Mouse (Mus musculus) spleen, adult 2 months (tissue): ENCODE results near the gene P2ry2. TPM values are rescaled to one million over a fixed set of nuclear protein-coding genes. Genes with fewer than 3 reads are reported as not detected.
A peak's percentile ranks its signal among the peaks of the same experiment; 100 is the strongest.

Experiments
- DNase-seq, 2 experiments: peaks; one replicate each; pipeline versions ENCODE4 v3.0.0 to v3.0.0-alpha.2; 2012 to 2021; ENCODE audit warnings: low spot score in 2 of 2, low read depth in 1 of 2
- H3K27ac ChIP-seq: fragments of 200-500 bp; 2 replicates; pipeline ENCODE4 v1.5.1; 2012; ENCODE audit warnings: low read length, inconsistent platforms; ENCODE audit not compliant: insufficient read depth
- H3K27me3 ChIP-seq: fragments of 200-500 bp; 2 replicates; pipeline ENCODE4 v1.6.1; 2012; ENCODE audit warnings: mild to moderate bottlenecking, moderate library complexity, low read length, inconsistent platforms; ENCODE audit not compliant: control insufficient read depth, insufficient read depth
- H3K36me3 ChIP-seq: fragments of 200-500 bp; 2 replicates; pipeline ENCODE4 v1.6.1; 2012; ENCODE audit warnings: mild to moderate bottlenecking, low read length, inconsistent platforms; ENCODE audit not compliant: control insufficient read depth, insufficient read depth
- H3K4me1 ChIP-seq: fragments of 200-500 bp; 2 replicates; pipeline ENCODE4 v1.6.1; 2011; ENCODE audit warnings: inconsistent platforms; ENCODE audit not compliant: control insufficient read depth, insufficient read depth, insufficient read length
- H3K4me3 ChIP-seq: fragments of 200-500 bp; 2 replicates; pipeline ENCODE4 v1.5.1; 2011; ENCODE audit warnings: mild to moderate bottlenecking, inconsistent platforms; ENCODE audit not compliant: insufficient read depth, insufficient read length; ENCODE audit errors: extremely low read depth
- CTCF ChIP-seq: fragments of 200-500 bp; IDR thresholded peaks from 2 replicates; pipeline ENCODE4 v1.5.1; 2011; ENCODE audit warnings: mild to moderate bottlenecking, inconsistent platforms; ENCODE audit not compliant: insufficient read depth, insufficient read length, insufficient replicate concordance; ENCODE audit errors: extremely low read depth
- POLR2A ChIP-seq: fragments of 200-500 bp; IDR thresholded peaks from 2 replicates; pipeline ENCODE4 v1.6.1; 2011; ENCODE audit warnings: low read depth, low read length, inconsistent platforms
- WGBS: fragments of 180-500 bp; shearing (Covaris S2); methylation state at CpG from one replicate; pipeline ENCODE4 v1.1.7; 2018; 5-methylcytosine and 5-hydroxymethylcytosine counted together
- polyA plus RNA-seq: library from polyadenylated mRNA; depleted of rRNA; stranded (reverse); fragments of >200 nt; gene quantifications from 2 replicates; pipeline ENCODE4 v1.2.3, GENCODE M21; 2012; rRNA removed

P2ry2 gene
- polyA plus RNA-seq, 1 experiment, result 7.7 TPM

DNA sequence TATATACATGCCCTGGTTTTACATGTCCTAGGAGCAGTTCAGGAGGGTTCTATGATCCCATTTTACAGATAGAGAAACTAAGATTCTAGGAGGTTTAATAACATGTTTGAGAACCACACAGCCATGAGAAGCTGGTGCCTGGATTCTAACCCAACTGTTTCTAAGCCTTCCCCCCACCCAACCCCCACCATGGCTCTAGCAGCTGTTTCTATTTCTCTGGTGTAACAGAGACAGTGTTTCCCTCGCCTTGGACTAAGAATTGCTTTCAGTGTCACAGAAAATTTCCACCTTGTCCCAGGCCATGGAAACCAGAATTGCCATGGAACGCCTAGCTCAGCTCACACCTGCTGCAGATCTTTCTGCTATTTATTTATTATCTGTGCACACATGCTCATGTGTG is 52.2 kb downstream of the P2ry2 start:
- no peak for TF ChIP-seq CTCF
- no peak for TF ChIP-seq POLR2A

DNA sequence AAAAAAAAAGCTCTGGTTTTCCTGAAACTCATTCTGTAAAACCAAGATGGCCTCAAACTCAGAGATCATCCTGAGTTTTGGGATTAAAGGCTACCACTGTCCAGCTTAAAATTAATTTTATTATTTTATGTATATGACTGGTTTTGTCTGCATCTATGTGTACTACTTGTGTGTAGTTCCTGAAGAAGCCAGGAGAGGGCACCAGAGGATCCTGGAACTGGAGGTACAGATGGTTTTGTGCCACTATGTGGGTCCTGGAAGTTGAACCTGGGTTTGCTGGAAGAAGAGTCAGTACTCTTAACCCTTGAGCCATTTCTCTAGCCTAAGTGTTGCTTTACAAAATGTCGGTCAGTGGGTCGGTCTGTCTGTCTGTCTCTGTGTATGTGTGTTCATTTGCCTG is 54.2 kb downstream of the P2ry2 start:
- TF ChIP-seq CTCF (no peak), POLR2A (no peak)
- Histone ChIP-seq H3K4me1 (no peaks in the 10 kb centered on the region; the same call in 1 of the 2 replicates), H3K4me3 (no peak overlapping the region), H3K27me3 (no peaks in the 10 kb centered on the region), H3K36me3 (no peaks in the 10 kb centered on the region), H3K27ac (no peak overlapping the region)
- 91% methylated on average over 2 of the region's 2 CpGs for WGBS
- no peak for DNase-seq

More for the DNA sequence above, 52.2 kb downstream of the P2ry2 start:
- no peaks in the 10 kb centered on the region for H3K27me3 ChIP-seq
- no peak overlapping the region for H3K27ac ChIP-seq
- no peak for DNase-seq
- no peaks in the 10 kb centered on the region for H3K36me3 ChIP-seq
- no peaks in the 10 kb centered on the region; the same call in 1 of the 2 replicates for H3K4me1 ChIP-seq
- WGBS, result 80% methylated on average over 2 of the region's 2 CpGs
- no peak overlapping the region for H3K4me3 ChIP-seq

DNA sequence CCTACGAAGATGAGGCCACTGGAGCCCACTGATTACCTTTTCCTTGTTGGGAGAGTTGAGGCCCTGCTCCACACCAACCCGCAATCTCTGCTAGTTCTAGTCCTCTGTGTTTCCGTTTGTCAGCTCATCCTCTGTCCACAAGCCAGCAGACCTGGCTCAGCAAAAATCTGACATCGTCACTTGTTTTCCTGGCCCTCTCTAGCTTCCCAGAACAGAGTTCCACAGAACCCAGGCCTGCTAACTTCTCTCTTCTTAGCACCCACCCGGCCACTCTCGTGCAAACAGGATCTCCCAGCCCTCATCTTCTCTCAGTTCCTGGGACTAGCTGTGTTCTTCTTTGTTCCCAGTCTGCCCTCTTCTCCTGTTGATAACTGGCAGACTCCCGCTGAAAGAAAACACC is 60.0 kb downstream of the P2ry2 start:
- no peak overlapping the region for H3K4me3 ChIP-seq
- TF ChIP-seq CTCF (no peak), POLR2A (no peak)
- 86% methylated on average over 7 of the region's 7 CpGs for WGBS
- H3K27me3 ChIP-seq, result no peaks in the 10 kb centered on the region
- DNase-seq, result no peak
- peaks cover 14% of the 10 kb centered on the region; the same call in 1 of the 2 replicates for H3K4me1 ChIP-seq
- H3K27ac ChIP-seq, result peak overlapping the region; percentile 16; the same call in 1 of the 2 replicates
- H3K36me3 ChIP-seq, result no peaks in the 10 kb centered on the region

DNA sequence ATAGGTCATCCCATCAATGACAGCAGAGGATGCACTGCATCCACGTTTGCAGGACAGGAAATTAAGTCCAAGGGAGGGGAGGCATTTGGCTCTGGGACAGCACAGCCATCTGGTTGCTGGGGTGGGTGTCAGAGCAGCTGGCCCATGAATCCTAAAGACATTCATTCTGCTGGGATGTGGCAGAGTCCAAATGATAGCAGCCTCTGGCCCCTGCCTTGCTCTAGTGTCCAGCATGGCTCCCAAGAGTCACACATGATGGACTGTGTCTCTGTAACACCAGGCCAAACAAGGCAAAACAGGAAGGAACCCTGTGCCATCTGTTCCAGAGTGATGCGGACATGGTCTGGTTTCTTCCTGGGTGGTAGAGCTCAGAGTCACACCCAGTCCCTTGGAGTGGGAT is 60.8 kb downstream of the P2ry2 start:
- Histone ChIP-seq H3K36me3 (no peaks in the 10 kb centered on the region), H3K4me3 (no peak overlapping the region), H3K27ac (peak overlapping the region; percentile 12; the same call in 1 of the 2 replicates), H3K4me1 (peaks cover 14% of the 10 kb centered on the region; the same call in 1 of the 2 replicates), H3K27me3 (no peaks in the 10 kb centered on the region)
- TF ChIP-seq CTCF (no peak), POLR2A (no peak)
- no peak for DNase-seq
- WGBS, result 26% methylated on average over 2 of the region's 2 CpGs

DNA sequence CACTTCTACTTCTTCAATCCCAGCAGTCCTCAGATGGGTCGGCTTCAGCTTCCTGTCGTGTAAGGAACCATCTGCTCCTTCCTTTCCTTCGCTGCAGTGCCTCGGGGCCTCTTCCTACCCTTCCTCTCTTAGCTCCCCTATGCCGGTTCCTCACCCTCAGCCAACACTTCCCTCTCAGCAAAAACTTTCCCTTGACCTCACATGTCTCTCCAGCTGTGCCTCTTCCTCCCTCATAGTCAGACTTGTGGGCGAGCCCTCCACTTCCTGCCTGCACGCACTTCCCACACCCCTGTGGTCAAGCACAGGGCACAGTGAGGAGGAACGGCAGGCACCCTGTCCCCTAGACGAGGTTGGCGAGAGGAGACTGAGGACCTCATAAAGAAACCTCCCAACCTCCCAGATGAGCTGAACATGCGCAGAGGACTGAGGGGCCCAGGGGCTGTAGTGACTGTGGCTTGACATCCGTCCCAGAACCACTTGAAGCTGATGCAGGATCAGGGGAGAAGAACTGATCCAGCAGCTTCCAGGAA is 62.1 kb downstream of the P2ry2 start:
- WGBS, result 5% methylated on average over 12 of the region's 12 CpGs

DNA sequence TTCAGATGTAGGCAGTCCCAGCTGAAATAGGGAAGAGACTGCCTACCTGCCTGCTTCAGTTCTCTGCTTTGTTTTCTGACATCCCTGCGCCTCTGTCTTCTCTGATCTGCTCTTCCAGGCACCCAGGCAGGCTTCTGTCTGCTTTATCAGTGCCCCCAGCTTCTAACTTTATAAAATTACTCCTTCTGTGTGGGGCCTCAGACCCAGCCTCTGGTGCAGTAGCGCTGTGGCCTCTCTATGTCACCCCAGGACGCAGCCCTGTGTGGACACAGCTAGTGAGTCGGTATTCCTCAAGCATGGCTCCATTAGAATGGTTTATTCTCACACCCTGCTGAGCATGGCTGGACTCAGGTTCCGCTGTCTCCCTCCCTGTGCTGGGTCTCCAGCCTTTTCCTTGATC is 62.6 kb downstream of the P2ry2 start:
- Histone ChIP-seq H3K4me3 (no peak overlapping the region), H3K27ac (peak overlapping the region; percentile 57), H3K4me1 (peaks cover 14% of the 10 kb centered on the region; the same call in 1 of the 2 replicates), H3K36me3 (no peaks in the 10 kb centered on the region), H3K27me3 (no peaks in the 10 kb centered on the region)
- 41% methylated on average over 5 of the region's 5 CpGs for WGBS
- DNase-seq, result no peak
- TF ChIP-seq CTCF (no peak), POLR2A (no peak)

More for the DNA sequence above, 62.1 kb downstream of the P2ry2 start:
- Histone ChIP-seq H3K4me1 (peaks cover 14% of the 10 kb centered on the region; the same call in 1 of the 2 replicates), H3K4me3 (no peak overlapping the region), H3K27ac (peak overlapping the region; percentile 57), H3K27me3 (no peaks in the 10 kb centered on the region), H3K36me3 (no peaks in the 10 kb centered on the region)
- TF ChIP-seq CTCF (no peak), POLR2A (no peak)
- peak in 1 of 2 experiments; percentile 36 for DNase-seq

Other genes with a start within 250 kb of the P2ry2 start
- 79.2 and 97.8 TPM in 2 replicates for gene Relt, start 149.4 kb downstream of the P2ry2 start, polyA plus RNA-seq
- gene Arhgef17, start 80.8 kb downstream of the P2ry2 start, polyA plus RNA-seq, result 12.3 and 13.5 TPM in 2 replicates
- gene P2ry6, start 38.2 kb downstream of the P2ry2 start, polyA plus RNA-seq, result 36.0 and 46.0 TPM in 2 replicates
- gene Fchsd2, start 80.0 kb upstream of the P2ry2 start, polyA plus RNA-seq, result 20.2 and 21.5 TPM in 2 replicates